Mouse (Mus musculus) layer of hippocampus, postnatal 25 days (tissue): ENCODE results near the gene Fignl1. TPM values are rescaled to one million over a fixed set of nuclear protein-coding genes. Genes with fewer than 3 reads are reported as not detected.
A peak's percentile ranks its signal among the peaks of the same experiment; 100 is the strongest.

Source experiments
- DNase-seq, 2 experiments: peaks; one replicate each; pipeline ENCODE4 v3.0.0; 2022; ENCODE audit warnings: mixed read lengths in 2 of 2, low spot score in 1 of 2; ENCODE audit errors: extremely low spot score in 1 of 2
- total RNA-seq, 2 experiments: library from RNA; stranded (reverse); gene quantifications; 2 replicates each; pipeline ENCODE4 v1.2.3; 2021

Gene Fignl1
- total RNA-seq: 1 to 10 TPM; 1.1 to 2.6 TPM

DNA sequence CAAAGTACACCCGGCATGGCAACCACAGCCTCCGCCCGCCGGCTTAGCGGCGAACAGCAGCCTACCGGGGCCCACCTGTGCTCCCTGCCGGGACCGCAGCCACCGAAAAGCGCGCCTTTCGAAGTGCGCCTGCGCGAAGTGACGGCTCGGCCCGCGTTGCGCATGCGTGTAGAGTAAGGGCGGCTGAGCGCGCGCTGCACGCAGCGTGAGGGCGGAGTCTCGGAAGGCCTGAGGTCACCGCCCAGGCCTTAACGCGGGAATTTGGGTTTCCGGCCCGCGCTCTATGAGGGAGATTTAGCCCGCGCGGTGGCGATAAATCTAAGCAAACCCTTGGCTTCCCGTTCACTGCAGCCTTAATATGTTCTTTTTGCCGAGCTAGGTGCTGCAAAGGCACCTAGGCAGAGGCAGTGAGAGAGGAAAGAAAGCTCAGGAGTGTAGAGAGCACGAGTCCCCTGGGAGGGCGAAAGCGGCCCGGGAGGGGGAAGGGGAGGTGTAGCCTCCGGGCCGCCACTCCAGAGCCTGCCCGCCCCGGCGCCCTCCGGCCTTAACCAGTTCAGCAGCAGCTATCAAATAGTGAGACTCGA is at the start of gene Fignl1:
Gene Fignl1 (minus strand): TSS at position 143 of the 584 bp plus-strand sequence.
- peak; percentile 94 to 95 for DNase-seq

DNA sequence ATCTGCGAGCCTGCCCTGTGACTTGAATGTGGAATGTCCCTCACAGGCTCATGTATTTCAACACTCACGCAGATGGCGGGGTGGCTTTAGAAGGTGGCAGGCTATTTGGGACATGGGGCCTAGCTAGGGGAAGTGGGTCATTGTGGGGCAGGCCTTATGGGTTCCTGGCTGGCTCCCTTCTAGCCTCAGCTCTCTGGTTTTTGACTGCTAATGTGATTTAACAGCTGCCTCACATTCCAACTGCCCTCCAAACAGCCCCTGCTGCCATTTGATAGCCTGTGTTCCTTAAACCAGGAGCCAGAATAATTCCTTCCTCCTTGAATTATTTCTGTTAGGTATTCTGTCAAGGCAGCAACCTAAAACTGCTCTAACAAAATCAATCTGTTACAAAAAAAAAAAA is 48.2 kb upstream of the Fignl1 start:
- no peak for DNase-seq

DNA sequence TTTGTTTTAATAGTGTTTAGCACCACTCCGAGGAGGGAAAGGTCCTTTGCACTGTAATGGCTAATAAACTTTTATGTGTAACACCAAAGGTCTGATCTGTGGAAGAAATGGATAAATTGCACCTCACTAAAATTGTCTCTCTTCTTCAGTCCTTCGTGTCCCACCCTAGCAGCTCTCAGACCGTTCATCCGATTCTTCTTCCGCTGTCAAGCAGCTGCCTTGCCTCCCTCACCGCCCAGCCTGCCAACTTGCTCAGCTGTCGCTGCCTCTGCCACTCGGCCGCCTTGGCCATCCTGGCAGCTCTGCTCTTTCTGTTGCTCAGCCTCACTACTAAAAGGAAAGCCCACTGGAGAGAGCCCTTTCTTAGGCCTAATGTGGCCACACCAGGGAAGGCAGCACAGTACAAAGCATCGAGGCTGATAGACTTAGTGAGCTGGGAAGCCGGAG is 46.9 kb upstream of the Fignl1 start:
- no peak for DNase-seq

DNA sequence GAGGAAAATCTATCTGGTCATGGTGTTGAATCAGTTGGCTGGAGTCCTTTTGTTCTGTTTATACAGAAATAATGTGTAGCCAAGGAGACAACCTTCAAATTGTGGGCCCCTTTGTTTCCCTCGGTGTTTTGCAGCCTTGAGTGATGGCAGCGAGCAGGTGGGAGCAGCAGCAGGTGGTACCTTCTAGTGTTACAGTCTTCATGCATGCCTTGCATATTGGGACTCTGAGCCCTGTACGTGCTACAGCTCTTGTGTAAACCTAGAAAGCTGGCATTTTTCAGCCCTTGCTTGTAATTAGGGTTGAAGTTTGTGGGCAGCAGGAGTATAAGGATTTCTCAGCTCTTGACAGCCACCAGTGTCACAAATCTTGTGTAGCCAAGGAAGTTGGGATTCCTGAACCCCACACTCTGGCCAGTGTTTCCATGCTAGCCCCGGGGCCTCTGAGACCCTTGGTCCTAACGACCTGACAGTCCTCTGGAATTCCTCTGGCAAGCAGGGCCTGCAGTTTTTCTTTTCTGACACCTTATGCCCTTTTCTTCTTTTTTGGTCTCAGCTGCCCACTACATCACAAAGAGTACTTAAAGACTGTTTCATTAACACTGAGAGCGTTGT is 46.4 kb upstream of the Fignl1 start:
- DNase-seq: no peak

DNA sequence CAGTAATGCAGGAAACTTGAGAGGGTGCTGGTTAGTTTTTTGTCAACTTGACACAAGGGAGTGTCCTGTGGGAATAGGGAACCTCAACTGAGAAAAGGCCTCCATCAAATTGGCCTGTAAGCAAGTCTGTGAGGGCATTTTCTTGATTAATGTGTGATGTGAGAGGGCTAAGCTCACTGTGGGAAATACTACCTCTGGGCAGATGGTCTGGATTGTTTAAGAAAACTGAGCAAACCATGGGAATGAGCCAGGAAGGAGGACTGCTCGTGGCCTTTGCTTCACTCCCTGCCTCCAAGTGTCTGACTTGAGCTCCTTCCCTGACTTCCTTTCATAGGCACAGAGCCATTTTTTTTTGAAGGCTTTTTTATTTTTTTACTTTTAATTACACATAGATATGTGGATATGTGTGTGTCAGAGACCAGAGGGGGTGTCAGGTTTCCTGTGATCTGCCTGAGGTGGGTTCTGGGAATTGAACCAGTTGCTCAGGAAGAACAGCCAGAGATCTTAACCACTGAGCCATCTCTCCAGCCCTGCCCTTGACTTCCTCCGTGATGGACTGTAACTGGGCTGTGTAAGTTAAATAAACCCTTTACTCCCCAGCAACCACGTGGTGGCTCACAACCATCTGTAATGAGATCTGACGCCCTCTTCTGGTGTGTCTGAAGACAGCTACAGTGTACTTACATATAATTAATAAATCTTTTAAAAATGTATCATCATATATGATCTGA is 45.1 kb upstream of the Fignl1 start:
- no peak for DNase-seq

DNA sequence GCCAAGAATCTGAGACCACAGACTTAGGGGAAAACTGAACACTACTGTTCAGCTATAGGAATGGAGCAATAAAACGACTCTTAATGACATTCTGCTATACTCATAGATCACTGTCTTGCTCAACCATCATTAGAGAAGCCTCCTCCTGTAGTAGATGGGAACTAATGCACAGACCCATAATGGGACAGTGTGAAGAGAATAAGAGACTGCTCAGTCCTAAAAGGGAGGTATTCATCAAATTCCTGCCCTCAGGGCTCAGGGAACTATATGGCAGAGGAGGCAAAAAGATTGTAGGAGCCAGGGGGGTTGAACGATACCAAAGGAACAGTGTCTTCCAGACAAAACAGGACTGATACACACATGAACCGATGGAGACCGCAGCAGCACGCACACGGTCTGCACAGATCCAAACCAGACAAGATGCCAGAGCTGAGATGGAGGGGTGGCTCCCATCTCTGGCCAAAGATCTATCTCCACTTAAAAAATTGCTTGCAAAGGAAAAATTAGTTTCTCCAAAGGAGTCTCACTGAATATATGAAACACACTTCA is 43.3 kb upstream of the Fignl1 start:
- DNase-seq: no peak

DNA sequence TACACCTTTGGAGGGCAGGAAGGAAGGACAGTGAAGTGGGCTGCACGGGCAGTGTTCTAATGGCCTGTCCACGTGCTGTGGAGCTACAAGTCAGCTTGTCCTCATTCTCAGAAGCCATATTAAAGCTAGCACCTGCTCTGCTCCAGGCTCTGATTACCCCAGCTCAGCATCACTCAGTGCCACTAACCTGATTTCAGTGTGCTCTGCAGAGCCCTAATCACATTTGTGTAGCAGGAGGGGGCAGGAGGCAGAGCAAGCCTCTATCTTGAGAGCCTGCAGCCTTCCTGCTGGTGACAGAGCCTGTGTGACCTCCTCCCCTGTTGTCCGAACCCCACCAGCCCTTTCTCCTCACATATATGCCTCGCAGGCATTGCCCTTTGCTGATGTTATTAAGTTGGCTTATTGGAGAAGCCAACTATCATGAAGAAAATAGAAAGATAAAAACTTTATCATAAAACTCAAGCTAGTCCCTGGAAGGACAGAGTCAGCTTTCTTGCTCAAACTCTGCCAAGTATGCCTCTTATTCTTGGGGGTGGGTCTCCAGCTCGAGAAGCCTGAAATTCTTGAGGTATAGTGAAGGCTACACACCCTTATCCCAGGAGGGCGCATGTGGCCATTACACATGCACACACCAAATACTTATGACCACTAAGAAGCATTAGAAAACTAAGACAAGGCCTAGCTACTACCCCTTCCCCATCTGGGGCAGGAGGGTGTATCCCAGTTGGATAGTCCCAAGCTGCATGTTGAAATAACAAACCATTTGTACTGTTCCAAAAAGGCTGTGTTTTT is 41.9 kb upstream of the Fignl1 start:
- DNase-seq: no peak

DNA sequence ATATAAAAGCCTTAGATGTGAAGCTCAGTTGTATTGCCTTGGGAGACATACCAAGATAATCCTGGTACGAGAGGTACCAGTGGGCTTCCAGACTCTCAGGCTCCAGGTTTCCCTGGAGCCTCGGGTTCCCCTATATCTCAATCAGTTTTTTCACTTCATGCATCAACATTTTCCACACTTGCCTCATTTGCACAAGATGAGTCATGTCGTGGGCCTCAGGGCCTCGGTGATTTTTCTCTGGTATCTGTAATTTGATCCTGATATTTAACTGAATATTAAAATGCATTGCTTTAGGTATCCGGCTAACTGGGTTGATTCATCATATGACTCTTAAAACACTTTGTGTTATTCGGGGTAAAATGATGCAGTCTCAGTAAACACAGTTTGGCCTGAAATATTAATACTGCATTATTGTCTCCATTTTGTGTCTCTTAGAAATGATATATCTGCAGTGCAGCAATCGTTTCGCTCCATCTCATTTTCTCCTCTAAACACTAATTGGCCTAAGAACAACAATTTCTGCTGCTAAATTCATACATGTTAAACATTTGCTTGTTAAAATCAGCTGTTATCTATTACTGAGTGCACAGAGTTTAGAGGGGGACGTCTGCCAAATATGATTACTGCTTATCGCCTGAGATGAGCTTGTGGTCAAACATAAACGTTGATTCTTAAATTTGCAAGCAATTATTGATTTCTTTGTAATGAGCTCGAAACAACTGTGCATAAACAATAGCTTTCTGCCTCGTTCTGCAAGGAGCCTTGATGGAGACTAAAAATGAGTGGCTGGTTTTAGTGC is 41.0 kb upstream of the Fignl1 start:
- DNase-seq: no peak

DNA sequence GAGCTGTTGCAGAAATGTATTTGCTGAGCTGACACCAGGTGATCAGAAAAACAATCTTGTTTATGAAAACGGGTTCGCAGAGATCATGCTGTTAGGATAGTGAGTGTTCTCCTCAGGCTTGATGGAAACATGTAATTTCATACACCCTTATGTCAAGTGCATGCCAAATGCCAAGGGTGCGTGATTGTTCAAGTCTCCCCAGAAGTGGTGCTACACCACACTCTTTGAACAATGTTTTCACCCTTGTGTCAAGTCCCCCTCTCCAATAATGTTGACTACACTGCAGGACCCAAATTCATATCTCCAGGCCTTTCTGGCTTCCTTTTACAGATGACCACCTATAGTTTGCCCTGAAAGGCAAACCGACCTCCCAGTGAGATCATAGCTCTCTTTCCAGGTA is 39.7 kb upstream of the Fignl1 start:
- DNase-seq: no peak

DNA sequence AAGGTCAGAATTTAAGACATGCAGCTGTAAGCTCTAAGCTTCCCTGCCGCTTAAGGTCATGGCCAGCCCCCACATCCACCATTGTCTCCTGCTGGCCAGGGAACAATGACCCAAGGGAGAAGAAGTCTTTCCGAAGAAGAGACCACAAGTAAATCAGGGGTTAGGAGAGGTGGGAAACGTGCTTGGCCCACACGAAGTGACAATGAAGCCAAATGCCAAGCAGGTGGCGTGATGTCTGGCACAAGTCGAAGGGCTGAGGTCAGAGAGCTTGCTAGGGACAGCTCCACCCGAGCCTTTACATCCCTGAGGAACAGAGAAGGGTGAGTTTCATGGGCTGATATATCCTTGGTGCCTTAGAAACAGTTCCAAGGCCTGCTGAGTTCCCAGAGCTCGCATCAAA is 36.3 kb upstream of the Fignl1 start:
- no peak for DNase-seq

DNA sequence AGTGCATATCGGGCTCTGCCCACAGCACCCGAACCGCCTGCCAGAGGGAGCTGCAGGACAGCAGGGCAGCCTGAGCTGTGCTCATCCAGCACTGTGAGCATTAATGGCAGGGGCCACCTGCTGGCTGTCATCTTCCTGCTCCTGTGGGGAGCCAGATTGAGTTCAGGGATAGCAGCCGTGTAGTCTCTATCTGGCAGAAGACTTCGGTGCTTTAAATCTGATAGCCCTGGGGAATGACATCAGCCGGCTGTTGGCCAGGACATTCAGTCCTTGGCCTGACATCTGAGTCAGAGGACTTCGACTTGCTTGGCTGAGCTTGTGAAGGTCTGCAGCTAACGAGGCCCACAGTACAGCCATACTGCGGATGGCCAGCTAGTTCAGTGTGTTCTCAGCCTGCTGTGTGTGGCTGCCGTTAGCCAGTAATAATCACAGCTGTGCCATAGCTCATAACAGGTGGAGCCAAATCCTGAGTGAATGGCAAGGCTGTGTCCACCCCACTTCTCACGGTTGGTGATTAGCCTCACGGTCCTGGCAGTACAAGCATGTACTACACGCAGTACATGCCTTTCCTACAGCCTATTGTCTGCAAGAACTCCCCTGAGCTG is 35.7 kb upstream of the Fignl1 start:
- no peak for DNase-seq

DNA sequence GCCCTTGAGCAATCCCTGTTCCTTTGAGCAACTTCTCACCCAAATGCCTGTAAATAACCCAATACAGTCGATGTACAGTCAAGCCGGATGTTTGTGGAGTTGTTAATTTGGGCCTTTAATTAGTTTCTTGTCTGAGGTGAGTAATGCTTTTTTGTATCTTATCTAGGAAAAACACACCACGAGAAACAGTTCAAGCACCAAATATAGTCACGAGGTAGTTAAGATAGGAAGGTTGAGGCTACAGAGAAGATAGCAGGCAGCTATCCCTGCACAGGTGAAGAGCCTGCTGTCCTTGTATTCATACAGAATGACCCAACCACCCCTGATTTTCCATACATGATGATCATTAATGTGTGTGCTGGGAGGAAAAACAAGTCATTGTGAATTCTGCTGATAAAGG is 32.8 kb upstream of the Fignl1 start:
- no peak for DNase-seq

DNA sequence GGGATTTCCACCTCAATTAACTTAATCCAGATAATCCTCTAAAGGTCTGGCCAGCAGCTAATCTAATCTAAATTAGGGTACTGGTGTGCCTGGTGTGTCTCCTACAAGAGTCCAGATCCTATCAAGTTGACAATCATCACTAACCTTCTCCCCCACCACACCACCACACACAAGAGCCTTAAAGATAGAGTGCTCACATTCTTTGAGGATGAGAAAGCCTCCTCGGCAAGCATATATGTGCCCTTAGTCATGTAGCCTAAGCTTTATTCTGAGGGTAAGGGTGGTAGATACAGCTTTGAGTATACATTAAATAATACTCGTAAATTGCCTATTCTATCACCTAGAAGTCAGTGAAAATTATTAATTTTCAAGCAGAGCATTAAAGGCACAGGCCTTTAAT is 32.0 kb upstream of the Fignl1 start:
- no peak for DNase-seq

DNA sequence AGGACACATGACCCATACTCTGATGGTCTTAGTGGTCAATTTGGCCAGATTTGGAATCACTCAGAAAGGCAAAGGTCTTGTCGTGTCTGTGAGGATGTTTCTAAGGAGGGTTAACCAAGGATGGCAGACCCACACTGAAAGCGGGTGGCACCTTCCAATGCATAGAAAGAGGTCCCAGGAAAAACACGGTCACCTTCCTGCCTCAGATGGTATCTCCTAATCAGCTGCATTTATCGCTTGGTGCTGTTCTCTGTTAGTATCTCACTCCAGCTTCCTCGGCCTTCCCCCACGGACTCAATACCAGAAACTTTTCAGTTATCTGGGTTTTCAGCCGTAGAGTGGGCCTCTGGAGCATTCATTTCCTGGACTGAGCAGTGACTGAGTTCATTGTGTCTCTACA is 31.1 kb upstream of the Fignl1 start:
- DNase-seq: no peak

DNA sequence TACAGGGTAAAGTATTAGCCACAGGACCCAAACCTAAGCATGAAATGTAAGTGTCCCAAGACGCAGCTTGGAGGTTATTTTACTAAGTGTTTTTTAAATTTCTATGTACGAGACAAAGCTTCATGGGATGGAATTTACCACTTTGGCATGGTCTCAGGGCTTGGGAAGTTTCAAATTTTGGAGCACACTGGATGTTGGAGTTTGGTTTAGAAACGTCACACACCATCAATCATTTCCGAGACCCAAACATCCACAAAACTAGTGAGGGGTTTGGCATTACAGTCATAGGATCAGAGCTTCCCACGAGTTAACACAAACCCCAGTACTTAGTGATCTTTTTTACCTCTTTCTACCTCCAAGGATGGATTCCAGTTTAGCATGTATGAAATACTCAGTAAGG is 28.6 kb upstream of the Fignl1 start:
- no peak for DNase-seq

DNA sequence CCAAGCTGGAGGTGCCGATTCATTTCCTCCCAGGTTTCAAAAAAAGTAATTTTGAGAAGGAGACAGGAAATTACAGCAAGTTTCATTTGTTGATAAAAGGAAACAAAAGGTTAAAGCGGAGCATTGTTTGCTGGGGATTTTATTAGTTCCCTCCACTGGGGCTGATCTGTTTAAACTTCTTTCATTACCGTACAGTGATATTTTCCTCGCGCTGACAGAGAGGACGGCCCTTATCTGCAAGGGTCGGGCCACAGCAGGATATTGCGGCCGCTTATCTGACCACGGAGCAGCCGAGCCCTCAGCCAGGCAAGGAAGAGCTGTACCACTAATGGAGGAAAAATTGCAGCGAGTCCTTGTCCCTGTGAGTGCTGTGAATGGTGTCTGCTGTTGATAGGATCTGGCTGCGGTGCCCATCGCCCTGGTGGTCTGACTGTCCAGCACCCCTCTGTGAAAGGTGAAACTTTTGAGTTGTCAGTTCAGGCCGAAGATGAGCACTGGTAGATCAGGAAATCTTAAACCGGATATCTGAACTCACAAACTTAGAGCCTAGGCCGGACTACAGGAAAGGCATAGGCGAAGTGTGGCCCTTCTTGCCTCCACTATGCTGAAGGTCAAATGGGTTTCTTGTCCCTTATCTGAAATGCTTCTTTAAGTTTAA is 28.1 kb upstream of the Fignl1 start:
- DNase-seq: no peak

DNA sequence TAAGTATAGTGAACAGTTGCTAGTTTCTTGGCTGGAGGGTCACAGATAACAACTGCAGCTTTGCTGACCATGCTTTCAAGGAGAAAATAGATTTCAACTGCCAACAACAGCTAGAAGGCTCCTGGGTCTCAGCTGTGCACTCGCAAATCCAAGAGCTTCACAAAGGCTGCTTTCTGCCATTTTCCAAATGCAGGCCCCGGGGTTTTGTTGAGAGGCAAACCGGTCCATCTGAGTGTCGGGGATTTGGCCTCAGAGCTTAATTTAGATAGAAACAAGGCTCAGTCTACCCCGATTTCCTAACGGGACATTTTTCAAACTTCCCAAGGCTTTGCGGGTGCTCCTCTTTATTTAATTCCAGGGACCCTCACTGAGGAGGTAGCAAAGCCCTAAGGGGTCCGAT is 27.5 kb upstream of the Fignl1 start:
- DNase-seq: no peak

DNA sequence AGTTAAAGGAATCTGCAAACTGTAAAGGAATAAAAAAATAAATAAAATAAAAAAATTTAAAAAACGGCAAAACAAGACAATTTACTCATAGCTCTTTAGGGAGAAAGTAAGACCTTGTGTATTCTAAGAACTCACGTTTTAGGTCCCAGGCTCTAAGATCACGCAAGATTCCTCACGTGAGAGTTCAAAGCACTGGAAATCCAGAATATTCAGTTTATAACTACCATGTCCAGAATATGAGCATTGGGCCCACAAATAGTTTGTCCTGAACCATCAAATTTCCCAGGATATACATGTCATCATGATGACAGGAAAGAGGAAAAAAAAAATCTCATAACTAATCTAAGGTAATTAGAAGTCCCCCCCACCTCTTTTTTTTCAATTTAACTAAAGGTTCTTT is 27.0 kb upstream of the Fignl1 start:
- no peak for DNase-seq

DNA sequence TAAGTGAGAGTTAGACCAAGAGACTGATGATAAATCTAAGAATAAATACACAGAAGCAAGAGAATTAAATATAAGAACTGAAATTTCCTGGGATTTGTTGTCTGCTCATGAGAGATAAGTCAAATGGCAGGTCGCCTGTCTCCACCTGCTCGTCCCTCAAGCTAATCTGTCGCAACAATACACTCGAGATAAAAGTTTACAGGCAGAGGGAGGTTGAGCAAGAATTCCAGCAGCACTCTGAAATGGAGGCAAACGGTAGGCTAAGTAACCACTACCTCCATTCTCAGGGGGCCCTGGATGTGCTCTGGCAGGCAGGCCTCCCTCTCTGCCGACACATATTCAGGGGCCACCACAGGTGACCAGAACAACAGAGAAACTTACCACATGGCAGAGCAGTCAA is 26.6 kb upstream of the Fignl1 start:
- no peak for DNase-seq
